Mouse (Mus musculus): Measurements from ENCODE around the gene Arhgap18.
"Not testable (repeated sequence)": the region's sequence is repeated elsewhere in the genome, so short reads cannot be mapped to it uniquely, and the experiment has no call there.

Arhgap18 gene

GRCm38 (mm10) chr10:26912112-26912797 is 159.0 kb downstream of the Arhgap18 start:
- no peak for DNase-seq

GRCm38 (mm10) chr10:26912807-26913206 is 159.6 kb downstream of the Arhgap18 start:
- no peak for DNase-seq

DNA sequence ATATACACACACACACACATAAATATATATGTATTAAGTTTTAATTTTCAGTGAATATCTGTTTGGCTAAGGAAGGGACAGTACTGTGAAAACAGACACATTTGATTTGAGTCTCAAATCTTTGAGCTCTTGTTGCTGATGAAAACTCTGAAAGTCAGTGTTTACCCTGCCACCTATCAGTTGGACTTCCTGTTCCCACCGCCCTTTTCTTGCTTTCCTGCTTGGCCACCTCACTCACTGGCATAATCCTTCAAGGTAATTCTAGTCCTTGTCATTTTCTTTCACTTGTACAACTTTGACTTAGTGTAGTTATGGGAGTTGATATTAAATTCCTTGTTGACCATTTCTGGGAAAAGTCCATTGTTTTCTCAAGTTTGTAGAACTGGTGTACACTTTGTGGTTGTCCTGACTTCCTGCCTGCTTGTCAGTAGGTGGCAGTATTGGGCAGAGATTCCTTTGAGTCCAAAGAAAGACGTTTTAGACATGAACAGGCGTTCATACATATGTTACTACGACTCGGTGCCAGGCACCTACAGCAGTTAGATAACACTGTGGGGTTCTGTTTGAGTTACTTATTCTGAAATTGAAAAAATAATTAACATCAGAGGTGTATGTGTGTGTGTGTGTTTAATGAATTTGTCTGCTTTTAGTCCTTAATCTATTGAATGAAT is 166.2 kb downstream of the Arhgap18 start:
- peak; percentile 49 for DNase-seq

- DNase-seq, result no peak
Measured at GRCm38 (mm10) chr10:26920383-26920979, 167.3 kb downstream of the Arhgap18 start.

GRCm38 (mm10) chr10:26936056-26936455 is 182.8 kb downstream of the Arhgap18 start:
- not testable (repeated sequence) for DNase-seq

DNA sequence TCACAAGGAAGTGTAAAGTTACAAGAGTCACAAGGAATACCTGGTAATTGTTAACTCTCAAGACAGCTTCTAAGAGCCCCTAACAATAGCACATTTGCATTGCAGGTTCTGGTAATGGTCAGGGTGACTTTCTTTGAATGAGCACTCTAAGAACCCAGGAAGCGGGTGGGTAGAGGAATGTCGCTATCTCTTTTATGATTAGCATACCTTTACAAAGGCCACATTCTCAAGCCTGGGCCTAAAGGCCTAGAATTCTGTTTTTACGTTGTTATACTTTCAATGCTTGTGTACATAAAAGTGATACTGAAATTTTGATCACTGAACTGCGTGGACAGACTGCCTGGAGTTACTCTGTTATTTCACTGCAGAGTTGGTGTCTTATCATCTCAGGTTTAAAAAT is 185.2 kb downstream of the Arhgap18 start:
- not testable (repeated sequence) for DNase-seq

- DNase-seq, result no peak
Measured at GRCm38 (mm10) chr10:26939549-26939948, 186.3 kb downstream of the Arhgap18 start.

DNA sequence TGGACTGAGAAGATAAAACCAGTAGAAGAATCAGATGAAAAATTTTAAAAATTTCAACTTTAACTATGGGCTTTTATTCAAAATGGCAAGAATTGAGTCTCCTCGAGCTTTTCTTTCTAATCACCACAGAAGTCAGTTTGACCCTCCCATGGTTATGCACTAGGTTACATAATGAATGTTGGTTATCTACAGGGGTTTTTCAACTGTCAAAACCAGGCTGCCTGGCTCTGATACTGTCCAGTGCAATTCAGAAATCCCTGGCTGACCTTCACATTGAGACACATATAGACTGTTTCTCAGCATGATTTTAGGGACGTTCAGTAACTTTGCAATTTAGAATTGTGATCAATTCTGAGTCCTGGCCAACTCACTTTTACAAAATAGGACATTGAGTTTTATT is 195.1 kb downstream of the Arhgap18 start:
- no peak for DNase-seq

DNA sequence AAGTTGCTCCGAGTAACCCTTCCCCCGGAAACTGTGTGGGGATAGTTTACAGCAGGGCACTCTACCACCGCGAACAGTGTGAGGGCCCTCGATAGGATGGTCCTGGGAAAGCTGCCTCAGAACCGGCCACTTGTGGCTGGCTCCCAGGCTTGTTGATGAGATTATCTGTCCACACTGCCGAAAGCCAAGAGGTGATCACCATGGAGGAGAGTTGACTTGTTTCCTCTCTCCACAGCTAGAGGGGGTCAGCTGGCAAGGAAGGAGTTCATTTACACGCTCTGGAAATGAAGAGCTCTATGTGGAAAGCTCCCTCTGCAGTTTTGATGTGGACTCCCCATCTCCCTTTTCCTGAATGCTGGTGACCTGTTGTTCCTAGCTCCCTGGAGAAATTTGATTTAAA is 196.4 kb downstream of the Arhgap18 start:
- no peak for DNase-seq

- no peak for DNase-seq
Measured at GRCm38 (mm10) chr10:26950448-26950847, 197.2 kb downstream of the Arhgap18 start.

- DNase-seq, result no peak
Measured at GRCm38 (mm10) chr10:26958513-26958912, 205.3 kb downstream of the Arhgap18 start.
